Comparison of ENCODE assay signal across 8 mouse cellular contexts in the genomic region with DNA sequence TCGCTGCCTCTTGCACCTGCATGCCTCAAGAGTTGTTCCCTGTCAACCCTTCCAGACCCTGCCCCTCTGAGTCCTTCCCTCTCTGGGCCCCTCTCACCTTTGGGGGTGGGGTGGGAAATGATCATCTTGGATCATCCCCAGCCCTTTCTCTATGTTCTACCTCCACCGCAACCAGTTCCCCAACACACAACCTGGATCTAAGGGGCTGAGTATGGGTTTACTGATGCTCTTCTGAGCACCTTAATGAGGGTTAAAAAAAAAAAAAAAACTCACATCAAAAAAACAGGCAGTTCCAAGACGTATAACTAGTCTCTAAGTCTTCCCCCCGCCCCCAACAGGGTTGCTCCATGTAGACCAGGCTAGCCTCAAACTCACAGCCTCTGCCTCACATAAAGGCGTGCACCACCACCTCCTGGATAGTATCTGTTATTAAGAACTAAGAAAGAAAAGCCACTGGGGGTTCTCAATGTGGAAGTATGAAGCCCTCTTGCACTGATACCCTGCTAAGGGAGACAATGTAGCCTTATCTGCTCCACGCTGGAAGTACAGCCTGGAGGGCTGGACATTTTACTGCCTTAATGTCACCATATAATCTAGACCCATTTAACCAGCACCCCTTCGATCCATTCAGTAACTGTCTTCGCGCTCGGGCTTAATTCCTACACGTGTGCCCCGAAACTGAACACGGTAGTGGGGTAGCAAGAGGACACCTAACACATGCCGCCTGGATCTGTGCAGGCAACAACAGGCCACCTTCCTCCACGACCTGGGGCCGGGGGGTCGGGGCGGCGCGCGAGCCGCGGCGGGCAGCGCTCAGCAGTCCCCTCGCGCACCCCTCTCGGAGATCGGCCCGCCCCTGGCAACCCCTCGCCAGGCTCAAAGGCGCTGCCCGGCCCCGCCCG. TPM values are rescaled to one million over a fixed set of nuclear protein-coding genes. Genes with fewer than 3 reads are reported as not detected.
DNase-seq lines count a peak whose midpoint lies in the region; ATAC-seq and TF ChIP-seq lines count a peak whose summit lies in the region.

No protein-coding gene starts in this region.

- ATAC-seq in erythroblast, adult 5-6 weeks (replicated peaks; ENCODE audit: low FRiP score, poor library complexity, severe bottlenecking): peak; percentile 7
- peak; percentile 53; the same call in 1 of the 2 replicates for ATAC-seq in limb, embryonic 14.5 days (ENCODE audit: low FRiP score, low read depth)
- no peak; the same call in 1 of the 2 replicates for ATAC-seq in stomach, postnatal 0 days (ENCODE audit: low FRiP score, low TSS enrichment)

- H3K9ac ChIP-seq in CH12.LX (ENCODE audit: insufficient read depth, low read depth): peak overlapping the region; percentile 83
- H3K9ac ChIP-seq in limb, embryonic 14.5 days (ENCODE audit: low read depth, low read length, severe bottlenecking): peak overlapping the region; percentile 91
- peak overlapping the region; percentile 95 for H3K9ac ChIP-seq in stomach, postnatal 0 days (ENCODE audit: low read length)

- no peak for TF ChIP-seq POLR2A in CH12.LX (IDR thresholded peaks at IDR 0.05; ENCODE audit: low read depth, low read length)
- TF ChIP-seq POLR2A in limb, embryonic 14.5 days (IDR thresholded peaks at IDR 0.05; ENCODE audit: borderline replicate concordance, extremely low read depth, insufficient read depth, insufficient read length): no peak

- H3K4me3 ChIP-seq in heart, embryonic 10.5 days: peak overlapping the region; percentile 97
- peak overlapping the region; percentile 91 to 99 (median 97) for H3K4me3 ChIP-seq in CH12.LX (replicated peaks in 1 of 3; ENCODE audit: low read depth in 2 of 3, low read length in 2 of 3, poor library complexity in 1 of 3)
- peak overlapping the region; percentile 92 for H3K4me3 ChIP-seq in limb, embryonic 14.5 days (replicated peaks; ENCODE audit: low read length)
- peak overlapping the region; percentile 89 for H3K4me3 ChIP-seq in stomach, postnatal 0 days (ENCODE audit: low read depth, low read length)

- H3K4me2 ChIP-seq in CH12.LX (ENCODE audit: insufficient read depth, low read depth, poor library complexity, severe bottlenecking): peak overlapping the region; percentile 78
- H3K4me2 ChIP-seq in limb, embryonic 14.5 days (replicated peaks; ENCODE audit: low read depth, low read length, severe bottlenecking): peak overlapping the region; percentile 83
- peak overlapping the region; percentile 81 for H3K4me2 ChIP-seq in stomach, postnatal 0 days (replicated peaks; ENCODE audit: low read depth)

- no peaks in the 10 kb centered on the region for H3K9me3 ChIP-seq in heart, embryonic 10.5 days
- H3K9me3 ChIP-seq in CH12.LX (replicated peaks; ENCODE audit: low read length): no peaks in the 10 kb centered on the region
- no peaks in the 10 kb centered on the region for H3K9me3 ChIP-seq in limb, embryonic 14.5 days (ENCODE audit: control insufficient read depth, low read length)
- no peaks in the 10 kb centered on the region for H3K9me3 ChIP-seq in stomach, postnatal 0 days (ENCODE audit: control insufficient read depth, low read length)

- TF ChIP-seq CTCF in CH12.LX (conservative IDR thresholded peaks at IDR 0.05 in 1 of 2, IDR thresholded peaks at IDR 0.05 in 1 of 2; ENCODE audit: low read depth in 2 of 2, low read length in 2 of 2): no peak
- TF ChIP-seq CTCF in stomach, postnatal 0 days (IDR thresholded peaks at IDR 0.05; ENCODE audit: low read depth): no peak

- no peak for DNase-seq in heart, embryonic 10.5 days (ENCODE audit: low spot score)
- no peak for DNase-seq in heart, adult 18-20 months
- no peak for DNase-seq in CH12.LX (ENCODE audit: extremely low read depth)
- DNase-seq in limb, embryonic 14.5 days (ENCODE audit: low spot score): no peak
- DNase-seq in stomach, postnatal 0 days (ENCODE audit: low spot score): no peak
- DNase-seq in MN1 (ENCODE audit: low spot score): no peak
- no peak for DNase-seq in left cerebral cortex, adult 8-10 months (ENCODE audit: low spot score in 2 of 2)

- peak overlapping the region; percentile 96 for H3K27ac ChIP-seq in heart, embryonic 10.5 days
- H3K27ac ChIP-seq in CH12.LX (ENCODE audit: insufficient read depth, low read depth): peak overlapping the region; percentile 64
- peak overlapping the region; percentile 91 for H3K27ac ChIP-seq in limb, embryonic 14.5 days (replicated peaks; ENCODE audit: low read depth, low read length)
- H3K27ac ChIP-seq in stomach, postnatal 0 days (replicated peaks): peak overlapping the region; percentile 95

- no peak for TF ChIP-seq RAD21 in CH12.LX (IDR thresholded peaks at IDR 0.05; ENCODE audit: low read depth, low read length)

- TF ChIP-seq EP300 in CH12.LX (IDR thresholded peaks at IDR 0.05; ENCODE audit: low read length): no peak
- TF ChIP-seq EP300 in stomach, postnatal 0 days (optimal IDR thresholded peaks at IDR 0.05): no peak

- dilution Hi-C loops in CH12.LX (cut with MboI; ENCODE audit: extremely low pct_ligation_motif_present, extremely low pct_unique_long_range_greater_than_20kb, low sequenced_read_pairs): no loop called here

- H3K36me3 ChIP-seq in heart, embryonic 10.5 days: peaks cover 32% of the 10 kb centered on the region
- H3K36me3 ChIP-seq in CH12.LX (replicated peaks in 1 of 2; ENCODE audit: control insufficient read depth in 1 of 2, insufficient read depth in 1 of 2, low read length in 1 of 2): peaks cover 21 to 44% of the 10 kb centered on the region in 2 experiments
- H3K36me3 ChIP-seq in limb, embryonic 14.5 days (ENCODE audit: control insufficient read depth, insufficient read depth, low read length): peaks cover 38% of the 10 kb centered on the region
- H3K36me3 ChIP-seq in stomach, postnatal 0 days (ENCODE audit: control insufficient read depth, insufficient read depth, low read length): peaks cover 7% of the 10 kb centered on the region; the same call in 1 of the 2 replicates

- in situ Hi-C loops in CH12.LX (cut with MboI; ENCODE audit: low pct_ligation_motif_present, low pct_unique_long_range_greater_than_20kb, low sequenced_read_pairs): no loop called here

- 6% methylated on average over 32 of the region's 35 CpGs for WGBS in heart, embryonic 10.5 days
- WGBS in limb, embryonic 14.5 days: 7% methylated on average over 30 of the region's 35 CpGs
- 5% methylated on average over 27 of the region's 35 CpGs for WGBS in stomach, postnatal 0 days

- H3K4me1 ChIP-seq in heart, embryonic 10.5 days: peaks cover 38% of the 10 kb centered on the region
- peaks cover 28 to 63% of the 10 kb centered on the region in 2 experiments for H3K4me1 ChIP-seq in CH12.LX (ENCODE audit: control insufficient read depth in 1 of 2, insufficient read depth in 2 of 2)
- H3K4me1 ChIP-seq in limb, embryonic 14.5 days (ENCODE audit: control insufficient read depth, insufficient read depth, low read length): peaks cover 18% of the 10 kb centered on the region
- H3K4me1 ChIP-seq in stomach, postnatal 0 days (replicated peaks; ENCODE audit: control insufficient read depth, insufficient read depth): peaks cover 7% of the 10 kb centered on the region

- H3K27me3 ChIP-seq in heart, embryonic 10.5 days (ENCODE audit: insufficient read depth, poor library complexity, severe bottlenecking): no peaks in the 10 kb centered on the region
- no peaks in the 10 kb centered on the region for H3K27me3 ChIP-seq in CH12.LX (replicated peaks)
- no peaks in the 10 kb centered on the region for H3K27me3 ChIP-seq in limb, embryonic 14.5 days (ENCODE audit: control insufficient read depth, insufficient read depth, low read length)
- no peaks in the 10 kb centered on the region for H3K27me3 ChIP-seq in stomach, postnatal 0 days (ENCODE audit: control insufficient read depth, insufficient read depth, low read length)

- peaks cover 49% of the 10 kb centered on the region for H3K79me2 ChIP-seq in CH12.LX (replicated peaks; ENCODE audit: control insufficient read depth, extremely low read depth, insufficient read depth, poor library complexity, severe bottlenecking)

RNA-seq across cellular contexts. Expression of a gene that starts 0.7 kb away (rescaled TPM):
- polyA plus RNA-seq in heart, embryonic 10.5 days (2016; fragmentation: Nextera tagmentation; extraction: Ambion mirVana): 144 and 165 TPM in 2 replicates
- total RNA-seq in heart, adult 18-20 months (2021): 10 to 100 TPM; 72.0 to 75.8 TPM
- total RNA-seq in CH12.LX (2012; rRNA removed) (126 and 138 TPM in 2 replicates), CH12.LX (2014; rRNA removed) (221 and 232 TPM in 2 replicates)
- 123 and 135 TPM in 2 replicates for polyA plus RNA-seq in CH12.LX (2012; ENCODE audit: insufficient read length, low read depth)
- 27.1 and 49.3 TPM in 2 replicates for total RNA-seq in erythroblast, adult 5-6 weeks (2015; ENCODE audit: low replicate concordance)
- total RNA-seq in erythroblast, adult 5-6 weeks (2017; ENCODE audit: low replicate concordance): 34.8 and 36.0 TPM in 2 replicates
- polyA plus RNA-seq in limb, embryonic 14.5 days (2012; rRNA removed): 121 and 129 TPM in 2 replicates
- polyA plus RNA-seq in limb, embryonic 14.5 days (2014; fragmentation: Nextera tagmentation; extraction: Ambion mirVana): 173 and 175 TPM in 2 replicates
- 182 and 185 TPM in 2 replicates for polyA plus RNA-seq in stomach, postnatal 0 days (2015; fragmentation: Nextera tagmentation; extraction: Ambion mirVana)
- 10 to 100 TPM; 63.3 to 69.9 (median 64.2) TPM for total RNA-seq in left cerebral cortex, adult 8-10 months (2022)

RNA-seq across cellular contexts. Expression of a gene that starts 0.9 kb away (rescaled TPM):
- 3.6 and 4.6 TPM in 2 replicates for polyA plus RNA-seq in heart, embryonic 10.5 days (2016; fragmentation: Nextera tagmentation; extraction: Ambion mirVana)
- 1 to 10 TPM; 1.0 to 2.3 TPM for total RNA-seq in heart, adult 18-20 months (2021)
- 7.1 and 8.7 TPM in 2 replicates for total RNA-seq in CH12.LX (2012; rRNA removed)
- 4.0 and 4.2 TPM in 2 replicates for total RNA-seq in CH12.LX (2014; rRNA removed)
- polyA plus RNA-seq in CH12.LX (2012; ENCODE audit: insufficient read length, low read depth): 3.8 and 6.3 TPM in 2 replicates
- total RNA-seq in erythroblast, adult 5-6 weeks (2015; ENCODE audit: low replicate concordance): 2.9 TPM in 1 of 2 replicates, not detected in the other
- total RNA-seq in erythroblast, adult 5-6 weeks (2017; ENCODE audit: low replicate concordance): 0.28 TPM in 1 of 2 replicates, not detected in the other
- polyA plus RNA-seq in limb, embryonic 14.5 days (2012; rRNA removed): 6.5 and 7.9 TPM in 2 replicates
- 4.5 and 4.7 TPM in 2 replicates for polyA plus RNA-seq in limb, embryonic 14.5 days (2014; fragmentation: Nextera tagmentation; extraction: Ambion mirVana)
- polyA plus RNA-seq in stomach, postnatal 0 days (2015; fragmentation: Nextera tagmentation; extraction: Ambion mirVana): 3.2 and 3.6 TPM in 2 replicates
- total RNA-seq in left cerebral cortex, adult 8-10 months (2022): 10 to 100 TPM; 10.2 to 19.4 (median 12.9) TPM

RNA-seq across cellular contexts. Expression of a gene that starts 18.6 kb away (rescaled TPM):
- polyA plus RNA-seq in heart, embryonic 10.5 days (2016; fragmentation: Nextera tagmentation; extraction: Ambion mirVana): 17.3 and 19.4 TPM in 2 replicates
- 10 to 100 TPM; 20.7 to 22.0 TPM for total RNA-seq in heart, adult 18-20 months (2021)
- total RNA-seq in CH12.LX (2012; rRNA removed) (15.7 and 21.9 TPM in 2 replicates), CH12.LX (2014; rRNA removed) (9.2 and 10.2 TPM in 2 replicates)
- polyA plus RNA-seq in CH12.LX (2012; ENCODE audit: insufficient read length, low read depth): 14.2 and 15.6 TPM in 2 replicates
- total RNA-seq in erythroblast, adult 5-6 weeks (2015; ENCODE audit: low replicate concordance): 0.42 and 2.7 TPM in 2 replicates
- 0.42 and 3.6 TPM in 2 replicates for total RNA-seq in erythroblast, adult 5-6 weeks (2017; ENCODE audit: low replicate concordance)
- polyA plus RNA-seq in limb, embryonic 14.5 days (2012; rRNA removed): 24.4 and 28.0 TPM in 2 replicates
- polyA plus RNA-seq in limb, embryonic 14.5 days (2014; fragmentation: Nextera tagmentation; extraction: Ambion mirVana): 6.7 and 9.0 TPM in 2 replicates
- 10.3 and 10.5 TPM in 2 replicates for polyA plus RNA-seq in stomach, postnatal 0 days (2015; fragmentation: Nextera tagmentation; extraction: Ambion mirVana)
- 10 to 100 TPM; 17.6 to 21.2 (median 19.5) TPM for total RNA-seq in left cerebral cortex, adult 8-10 months (2022)

RNA-seq across cellular contexts. Expression of a gene that starts 28.9 kb away (rescaled TPM):
- 0.41 and 0.57 TPM in 2 replicates for polyA plus RNA-seq in heart, embryonic 10.5 days (2016; fragmentation: Nextera tagmentation; extraction: Ambion mirVana)
- under 1 TPM in 1 of 2 experiments, not detected in 1; 0.28 TPM for total RNA-seq in heart, adult 18-20 months (2021)
- total RNA-seq in CH12.LX (2012; rRNA removed) (0.38 and 0.47 TPM in 2 replicates), CH12.LX (2014; rRNA removed) (0.04 and 0.09 TPM in 2 replicates)
- polyA plus RNA-seq in CH12.LX (2012; ENCODE audit: insufficient read length, low read depth): 0.16 and 0.17 TPM in 2 replicates
- not detected in 2 replicates for total RNA-seq in erythroblast, adult 5-6 weeks (2015; ENCODE audit: low replicate concordance)
- not detected in 2 replicates for total RNA-seq in erythroblast, adult 5-6 weeks (2017; ENCODE audit: low replicate concordance)
- polyA plus RNA-seq in limb, embryonic 14.5 days (2012; rRNA removed): 11.4 and 15.1 TPM in 2 replicates
- 9.9 and 10.6 TPM in 2 replicates for polyA plus RNA-seq in limb, embryonic 14.5 days (2014; fragmentation: Nextera tagmentation; extraction: Ambion mirVana)
- 15.4 and 18.3 TPM in 2 replicates for polyA plus RNA-seq in stomach, postnatal 0 days (2015; fragmentation: Nextera tagmentation; extraction: Ambion mirVana)
- total RNA-seq in left cerebral cortex, adult 8-10 months (2022): 10 to 100 TPM; 56.8 to 64.3 (median 60.9) TPM
